Mouse (Mus musculus): ENCODE data around the gene Phf21a. TPM values are rescaled to one million over a fixed set of nuclear protein-coding genes. Genes with fewer than 3 reads are reported as not detected.

Gene Phf21a
- polyA plus RNA-seq, 2 experiments, result 1.8 to 4.7 TPM

DNA sequence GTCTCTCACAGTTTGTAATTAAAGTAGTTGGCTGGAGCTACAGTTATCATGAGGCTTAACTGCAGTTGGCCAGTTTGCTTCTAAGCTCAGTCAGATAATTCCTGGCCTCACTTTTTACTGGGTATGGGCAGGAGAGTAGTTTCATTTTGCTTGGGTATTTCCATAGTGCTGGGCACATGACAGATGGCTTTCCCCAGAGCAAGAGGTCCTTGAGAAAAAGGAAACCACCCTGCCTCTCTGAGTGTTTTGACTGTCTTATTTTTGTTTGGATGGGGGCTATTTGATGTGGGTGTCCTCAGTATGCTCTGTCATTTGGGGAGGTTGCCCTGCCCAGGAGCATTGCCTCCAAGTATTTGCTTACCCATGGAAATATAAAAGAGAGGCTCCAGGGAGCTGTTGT lies 249.5 kb downstream of the Phf21a start:
- H3K27me3 ChIP-seq (ENCODE audit: control insufficient read depth, insufficient read depth, low read length), result no peaks in the 10 kb centered on the region
- DNase-seq (ENCODE audit: low read depth in 3 of 3, low spot score in 3 of 3), result no peak
- no peak overlapping the region for H3K4me3 ChIP-seq (ENCODE audit: insufficient read depth in 1 of 2, low read depth in 2 of 2, low read length in 2 of 2)
- H3K27ac ChIP-seq, result no peak overlapping the region
- no peak for ATAC-seq (ENCODE audit: insufficient read depth)
- H3K9ac ChIP-seq (replicated peaks), result no peak overlapping the region
- H3K4me1 ChIP-seq (replicated peaks; ENCODE audit: control insufficient read depth in 2 of 2, insufficient read depth in 2 of 2, low read length in 1 of 2), result no peaks in the 10 kb centered on the region
- H3K36me3 ChIP-seq (replicated peaks; ENCODE audit: control insufficient read depth, insufficient read depth, low read depth), result no peaks in the 10 kb centered on the region
- no peak overlapping the region for H3K4me2 ChIP-seq (ENCODE audit: low read depth)
- TF ChIP-seq EP300 (IDR thresholded peaks at IDR 0.05; ENCODE audit: low read depth) (no peak), CTCF (IDR thresholded peaks at IDR 0.05; ENCODE audit: low read depth) (no peak)
- no peaks in the 10 kb centered on the region for H3K9me3 ChIP-seq (ENCODE audit: control insufficient read depth, low read length)

DNA sequence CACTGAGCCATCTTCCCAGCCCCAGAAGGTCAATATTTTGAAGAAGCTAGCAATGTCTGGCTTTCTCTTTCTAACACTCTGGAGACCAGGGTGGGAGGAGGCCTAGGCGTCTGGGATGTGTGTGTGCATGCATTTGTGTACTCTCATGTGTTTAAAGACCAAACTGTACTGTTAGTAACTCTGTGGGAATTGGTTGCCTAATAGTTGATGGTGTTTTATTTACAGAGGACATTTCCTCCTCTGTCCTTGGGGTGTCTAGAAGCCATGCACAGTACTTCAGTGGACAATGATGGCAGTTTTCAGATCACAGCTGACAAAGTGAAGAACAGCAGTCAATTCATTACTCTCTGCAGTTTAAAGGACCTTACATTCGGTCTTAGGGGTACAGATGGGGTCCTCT lies 254.3 kb downstream of the Phf21a start:
- 56% methylated on average over 2 of the region's 2 CpGs for WGBS (ENCODE audit: insufficient replicate concordance)

DNA sequence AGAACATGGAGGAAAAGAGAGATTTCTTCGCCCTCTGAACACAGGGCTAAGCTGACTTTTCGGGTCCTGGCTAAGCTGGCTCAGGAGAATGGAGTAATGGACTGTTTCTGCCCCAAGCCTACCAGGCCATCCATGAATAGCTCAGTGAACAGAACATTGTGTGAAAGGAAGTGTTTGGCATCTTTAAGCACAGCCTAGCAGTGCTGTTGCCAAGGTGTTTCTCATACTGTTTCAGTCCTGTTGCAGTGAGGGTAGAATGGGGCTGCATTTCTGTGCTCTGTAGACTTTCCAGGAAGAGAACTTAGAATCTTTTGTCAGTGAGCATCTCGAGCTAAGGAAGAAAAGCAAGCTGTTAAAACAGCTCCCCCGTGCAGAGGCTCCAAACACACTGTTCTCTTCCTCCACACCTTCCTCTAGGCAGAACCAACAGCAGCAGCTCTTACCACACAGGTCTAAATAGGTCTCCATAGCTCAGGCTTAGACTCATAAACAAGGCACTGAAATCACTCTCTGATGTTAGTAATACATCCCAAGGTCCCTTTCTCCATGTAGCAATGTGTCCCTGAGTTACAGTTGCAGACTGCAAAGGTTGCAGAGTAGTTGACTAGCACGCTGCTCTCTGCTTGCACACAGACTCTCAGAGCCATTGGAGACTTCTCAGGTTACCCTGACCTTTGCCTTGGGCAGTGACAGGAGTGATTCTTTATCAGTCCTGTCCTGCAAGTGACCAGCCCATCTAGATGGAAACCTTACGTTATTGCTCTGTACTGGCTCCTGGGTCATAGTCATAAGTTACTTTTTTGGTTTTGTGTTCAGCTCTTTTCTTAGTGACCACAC lies 256.9 kb downstream of the Phf21a start:
- Histone ChIP-seq H3K9me3 (ENCODE audit: control insufficient read depth, low read length) (no peaks in the 10 kb centered on the region), H3K27ac (no peak overlapping the region)
- ATAC-seq (ENCODE audit: insufficient read depth), result no peak

More for the DNA sequence above, 254.3 kb downstream of the Phf21a start:
- Histone ChIP-seq H3K4me1 (replicated peaks; ENCODE audit: control insufficient read depth in 2 of 2, insufficient read depth in 2 of 2, low read length in 1 of 2) (no peaks in the 10 kb centered on the region), H3K9me3 (ENCODE audit: control insufficient read depth, low read length) (no peaks in the 10 kb centered on the region), H3K27ac (no peak overlapping the region), H3K36me3 (replicated peaks; ENCODE audit: control insufficient read depth, insufficient read depth, low read depth) (no peaks in the 10 kb centered on the region), H3K4me3 (ENCODE audit: insufficient read depth in 1 of 2, low read depth in 2 of 2, low read length in 2 of 2) (no peak overlapping the region), H3K27me3 (ENCODE audit: control insufficient read depth, insufficient read depth, low read length) (no peaks in the 10 kb centered on the region), H3K4me2 (ENCODE audit: low read depth) (no peak overlapping the region), H3K9ac (replicated peaks) (no peak overlapping the region)
- no peak for ATAC-seq (ENCODE audit: insufficient read depth)
- DNase-seq (ENCODE audit: low read depth in 3 of 3, low spot score in 3 of 3), result no peak
- no peak for TF ChIP-seq CTCF (IDR thresholded peaks at IDR 0.05; ENCODE audit: low read depth)
- TF ChIP-seq EP300 (IDR thresholded peaks at IDR 0.05; ENCODE audit: low read depth), result no peak

DNA sequence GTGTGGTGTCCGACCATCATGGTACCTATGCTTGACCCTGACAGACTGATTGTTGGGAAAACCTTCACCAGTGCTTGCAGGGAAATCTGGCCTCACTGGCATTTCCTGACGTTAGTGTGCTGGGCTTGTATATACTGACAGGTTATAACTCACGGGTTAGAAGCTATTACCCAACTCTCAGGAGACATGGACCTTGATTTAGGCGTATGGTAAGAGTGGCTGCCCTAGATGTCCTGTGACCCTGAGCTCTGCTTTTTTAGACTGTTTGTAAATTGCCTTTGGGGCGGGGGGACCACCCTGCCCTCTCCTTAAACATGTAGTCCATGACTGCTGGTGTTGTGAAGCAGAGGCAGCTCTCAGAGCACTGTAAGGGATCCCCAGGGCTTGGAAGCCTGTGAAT lies 257.8 kb downstream of the Phf21a start:
- no peak for DNase-seq (ENCODE audit: low read depth in 3 of 3, low spot score in 3 of 3)
- no peak overlapping the region for H3K9ac ChIP-seq (replicated peaks)
- 41% methylated on average over 5 of the region's 5 CpGs for WGBS (ENCODE audit: insufficient replicate concordance)
- no peak overlapping the region for H3K4me3 ChIP-seq (ENCODE audit: insufficient read depth in 1 of 2, low read depth in 2 of 2, low read length in 2 of 2)
- H3K4me2 ChIP-seq (ENCODE audit: low read depth), result no peak overlapping the region
- H3K27me3 ChIP-seq (ENCODE audit: control insufficient read depth, insufficient read depth, low read length), result no peaks in the 10 kb centered on the region
- no peak for TF ChIP-seq CTCF (IDR thresholded peaks at IDR 0.05; ENCODE audit: low read depth)
- TF ChIP-seq EP300 (IDR thresholded peaks at IDR 0.05; ENCODE audit: low read depth), result no peak
- no peak for ATAC-seq (ENCODE audit: insufficient read depth)
- H3K4me1 ChIP-seq (replicated peaks; ENCODE audit: control insufficient read depth in 2 of 2, insufficient read depth in 2 of 2, low read length in 1 of 2), result no peaks in the 10 kb centered on the region
- no peak overlapping the region for H3K27ac ChIP-seq
- H3K9me3 ChIP-seq (ENCODE audit: control insufficient read depth, low read length), result no peaks in the 10 kb centered on the region
- no peaks in the 10 kb centered on the region for H3K36me3 ChIP-seq (replicated peaks; ENCODE audit: control insufficient read depth, insufficient read depth, low read depth)

More for the DNA sequence above, 256.9 kb downstream of the Phf21a start:
- no peaks in the 10 kb centered on the region for H3K36me3 ChIP-seq (replicated peaks; ENCODE audit: control insufficient read depth, insufficient read depth, low read depth)
- no peak overlapping the region for H3K9ac ChIP-seq (replicated peaks)
- no peak overlapping the region for H3K4me2 ChIP-seq (ENCODE audit: low read depth)
- H3K4me1 ChIP-seq (replicated peaks; ENCODE audit: control insufficient read depth in 2 of 2, insufficient read depth in 2 of 2, low read length in 1 of 2), result no peaks in the 10 kb centered on the region
- no peak for DNase-seq (ENCODE audit: low read depth in 3 of 3, low spot score in 3 of 3)
- no peak overlapping the region for H3K4me3 ChIP-seq (ENCODE audit: insufficient read depth in 1 of 2, low read depth in 2 of 2, low read length in 2 of 2)
- H3K27me3 ChIP-seq (ENCODE audit: control insufficient read depth, insufficient read depth, low read length), result no peaks in the 10 kb centered on the region
- WGBS (ENCODE audit: insufficient replicate concordance), result 59% methylated on average over 6 of the region's 6 CpGs
- TF ChIP-seq CTCF (IDR thresholded peaks at IDR 0.05; ENCODE audit: low read depth), result no peak
- no peak for TF ChIP-seq EP300 (IDR thresholded peaks at IDR 0.05; ENCODE audit: low read depth)

DNA sequence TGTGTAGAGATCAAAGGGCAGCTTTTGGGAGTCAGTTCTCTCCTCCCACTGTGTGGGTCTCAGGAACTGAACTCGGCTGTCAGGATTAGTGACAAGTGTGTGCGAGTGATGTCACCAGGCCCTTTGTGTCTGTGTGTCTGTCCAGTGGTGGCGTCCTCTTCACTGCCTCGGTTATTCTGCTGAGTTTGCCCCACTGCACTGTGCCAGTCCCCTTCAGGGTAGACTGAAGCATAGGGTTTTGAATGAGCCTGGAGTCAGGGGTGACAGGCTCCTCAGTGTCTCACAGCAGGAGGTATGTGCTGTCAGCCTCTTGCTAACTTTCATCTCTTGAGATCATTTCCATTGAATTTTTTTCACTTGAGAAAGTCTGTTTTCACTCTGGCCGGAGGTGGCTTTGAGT lies 260.5 kb downstream of the Phf21a start:
- H3K4me1 ChIP-seq (replicated peaks; ENCODE audit: control insufficient read depth in 2 of 2, insufficient read depth in 2 of 2, low read length in 1 of 2), result no peaks in the 10 kb centered on the region
- H3K36me3 ChIP-seq (replicated peaks; ENCODE audit: control insufficient read depth, insufficient read depth, low read depth), result no peaks in the 10 kb centered on the region
- ATAC-seq (ENCODE audit: insufficient read depth), result no peak
- H3K9ac ChIP-seq (replicated peaks), result no peak overlapping the region
- no peak for TF ChIP-seq EP300 (IDR thresholded peaks at IDR 0.05; ENCODE audit: low read depth)
- no peak for TF ChIP-seq CTCF (IDR thresholded peaks at IDR 0.05; ENCODE audit: low read depth)
- no peak overlapping the region for H3K4me3 ChIP-seq (ENCODE audit: insufficient read depth in 1 of 2, low read depth in 2 of 2, low read length in 2 of 2)
- no peak for DNase-seq (ENCODE audit: low read depth in 3 of 3, low spot score in 3 of 3)
- H3K4me2 ChIP-seq (ENCODE audit: low read depth), result no peak overlapping the region
- H3K27ac ChIP-seq, result no peak overlapping the region
- H3K27me3 ChIP-seq (ENCODE audit: control insufficient read depth, insufficient read depth, low read length), result no peaks in the 10 kb centered on the region
- WGBS (ENCODE audit: insufficient replicate concordance), result 61% methylated on average over 5 of the region's 5 CpGs
- H3K9me3 ChIP-seq (ENCODE audit: control insufficient read depth, low read length), result no peaks in the 10 kb centered on the region
